Mouse (Mus musculus) kidney, adult 2 months (tissue): ENCODE measurements around the gene Exoc6.

Experiments
- CTCF ChIP-seq: fragments of 200-500 bp; conservative IDR thresholded peaks from 2 replicates; pipeline ENCODE4 v1.5.1; 2011; ENCODE audit warnings: low read depth, mild to moderate bottlenecking, control low read depth, low read length, moderate library complexity, mixed read lengths; ENCODE audit not compliant: insufficient read depth, insufficient read length
- POLR2A ChIP-seq: fragments of 200-500 bp; IDR thresholded peaks from one replicate; pipeline ENCODE4 v1.6.1; 2011; ENCODE audit warnings: low read depth, low read length, control low read depth

- TF ChIP-seq CTCF, result no peak
- no peak for TF ChIP-seq POLR2A
These were observed 7.7 kb downstream of the Exoc6 start for GRCm38 (mm10) chr19:37557898-37558297.
